Mouse (Mus musculus) spleen, adult 2 months (tissue): ENCODE measurements around the gene Foxn1. TPM values are rescaled to one million over a fixed set of nuclear protein-coding genes. Genes with fewer than 3 reads are reported as not detected.

Experiments
- DNase-seq, 2 experiments: peaks; one replicate each; pipeline versions ENCODE4 v3.0.0 to v3.0.0-alpha.2; 2012 to 2021; ENCODE audit warnings: low spot score in 2 of 2, low read depth in 1 of 2
- H3K27ac ChIP-seq: fragments of 200-500 bp; 2 replicates; pipeline ENCODE4 v1.5.1; 2012; ENCODE audit warnings: low read length, inconsistent platforms; ENCODE audit not compliant: insufficient read depth
- H3K27me3 ChIP-seq: fragments of 200-500 bp; 2 replicates; pipeline ENCODE4 v1.6.1; 2012; ENCODE audit warnings: mild to moderate bottlenecking, moderate library complexity, low read length, inconsistent platforms; ENCODE audit not compliant: control insufficient read depth, insufficient read depth
- H3K36me3 ChIP-seq: fragments of 200-500 bp; 2 replicates; pipeline ENCODE4 v1.6.1; 2012; ENCODE audit warnings: mild to moderate bottlenecking, low read length, inconsistent platforms; ENCODE audit not compliant: control insufficient read depth, insufficient read depth
- H3K4me1 ChIP-seq: fragments of 200-500 bp; 2 replicates; pipeline ENCODE4 v1.6.1; 2011; ENCODE audit warnings: inconsistent platforms; ENCODE audit not compliant: control insufficient read depth, insufficient read depth, insufficient read length
- H3K4me3 ChIP-seq: fragments of 200-500 bp; 2 replicates; pipeline ENCODE4 v1.5.1; 2011; ENCODE audit warnings: mild to moderate bottlenecking, inconsistent platforms; ENCODE audit not compliant: insufficient read depth, insufficient read length; ENCODE audit errors: extremely low read depth
- CTCF ChIP-seq: fragments of 200-500 bp; IDR thresholded peaks from 2 replicates; pipeline ENCODE4 v1.5.1; 2011; ENCODE audit warnings: mild to moderate bottlenecking, inconsistent platforms; ENCODE audit not compliant: insufficient read depth, insufficient read length, insufficient replicate concordance; ENCODE audit errors: extremely low read depth
- POLR2A ChIP-seq: fragments of 200-500 bp; IDR thresholded peaks from 2 replicates; pipeline ENCODE4 v1.6.1; 2011; ENCODE audit warnings: low read depth, low read length, inconsistent platforms
- WGBS: fragments of 180-500 bp; shearing (Covaris S2); methylation state at CpG from one replicate; pipeline ENCODE4 v1.1.7; 2018; 5-methylcytosine and 5-hydroxymethylcytosine counted together
- polyA plus RNA-seq: library from polyadenylated mRNA; depleted of rRNA; stranded (reverse); fragments of >200 nt; gene quantifications from 2 replicates; pipeline ENCODE4 v1.2.3, GENCODE M21; 2012; rRNA removed

The Foxn1 gene
- polyA plus RNA-seq: not detected in 2 replicates

DNA sequence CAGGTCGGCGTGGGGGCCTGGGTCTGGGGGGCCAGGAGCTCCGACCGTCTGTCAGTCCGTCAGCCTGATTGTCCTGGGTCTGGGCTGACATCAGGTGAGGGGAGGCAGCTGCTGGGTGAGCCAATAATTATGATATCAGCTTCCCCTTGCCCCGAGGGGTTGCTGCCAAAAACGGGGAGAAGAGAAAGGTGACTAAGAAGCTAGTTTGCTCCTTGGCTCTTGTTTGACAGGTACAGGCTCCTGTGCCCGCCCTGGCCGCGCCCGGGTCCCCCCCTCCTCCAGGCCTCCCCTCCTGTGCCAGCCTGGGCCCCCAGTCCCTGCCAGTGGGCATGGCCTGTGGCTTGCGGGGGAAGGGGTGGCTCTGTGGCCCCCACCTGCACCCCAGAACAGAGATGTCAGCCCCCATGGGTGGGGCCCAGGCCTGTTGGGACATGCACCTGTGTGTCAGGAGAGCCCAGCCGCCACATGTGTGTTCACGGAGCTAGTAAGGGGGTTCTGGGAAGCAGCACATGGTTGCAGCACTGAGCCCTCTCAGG lies at the start of gene Foxn1:
Gene Foxn1 (minus strand): TSS at position 51 of the 536 bp plus-strand sequence.
- H3K4me1 ChIP-seq: no peaks in the 10 kb centered on the region
- no peaks in the 10 kb centered on the region for H3K27me3 ChIP-seq
- H3K4me3 ChIP-seq: no peak within 1 kb of the TSS
- no peak for TF ChIP-seq CTCF
- TF ChIP-seq POLR2A: no peak
- H3K36me3 ChIP-seq: no peaks in the 10 kb centered on the region
- 86% methylated on average over 14 of the region's 14 CpGs for WGBS
- H3K27ac ChIP-seq: no peak within 1 kb of the TSS
- DNase-seq: no peak

DNA sequence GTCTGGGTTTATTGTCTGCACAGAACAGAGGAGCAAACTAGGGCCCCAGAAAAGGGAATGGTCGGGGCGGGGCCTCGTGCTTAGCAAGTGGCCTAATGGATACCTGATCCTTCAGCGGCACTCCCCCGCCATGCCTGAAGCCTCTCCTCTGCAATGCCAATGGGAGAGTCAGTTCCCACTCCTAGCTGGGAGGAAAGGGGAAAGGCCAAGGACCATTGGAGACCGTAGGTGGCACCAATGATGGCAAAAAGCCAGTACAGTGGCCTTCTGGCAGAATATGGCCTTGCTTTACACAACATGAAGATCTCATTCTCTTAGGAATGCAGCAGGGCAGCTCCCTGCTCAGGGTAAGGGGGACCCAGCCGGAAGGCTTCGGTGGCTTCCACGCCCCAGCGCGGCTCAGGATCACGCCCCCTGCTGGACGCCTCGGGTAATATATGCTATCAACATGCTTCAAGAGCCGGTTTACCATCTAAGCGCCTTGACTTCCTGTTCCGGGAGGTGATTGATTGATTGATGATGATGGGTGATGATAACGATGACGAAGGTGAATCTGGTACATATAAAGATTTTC lies 49.5 kb upstream of the Foxn1 start:
- no peaks in the 10 kb centered on the region for H3K27me3 ChIP-seq
- DNase-seq: peak in 1 of 2 experiments; percentile 9
- WGBS: 24% methylated on average over 19 of the region's 19 CpGs

DNA sequence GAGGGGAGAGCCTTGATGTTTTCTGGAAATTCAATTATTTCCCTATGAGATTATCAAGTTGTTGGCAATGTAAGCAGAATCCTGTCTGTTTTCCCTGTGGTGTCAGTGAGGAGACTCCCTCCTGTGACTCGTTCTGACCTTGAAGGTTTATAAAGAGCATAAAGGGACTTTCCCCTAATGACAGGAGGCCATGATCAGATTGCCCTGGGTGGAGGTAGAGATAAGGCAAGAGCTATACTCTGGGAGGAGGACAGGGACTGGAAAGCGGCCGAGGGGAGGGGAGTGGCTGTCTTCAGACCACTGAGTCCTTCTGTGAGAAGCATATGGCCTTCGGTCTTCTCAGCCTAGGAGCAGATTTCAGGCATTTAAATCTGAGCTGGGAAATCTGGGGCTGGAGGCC lies 47.7 kb upstream of the Foxn1 start:
- TF ChIP-seq CTCF: no peak
- TF ChIP-seq POLR2A: no peak
- WGBS: 76% methylated on average over 4 of the region's 4 CpGs
- Histone ChIP-seq H3K27ac (no peak overlapping the region), H3K4me1 (no peaks in the 10 kb centered on the region), H3K27me3 (no peaks in the 10 kb centered on the region), H3K36me3 (no peaks in the 10 kb centered on the region), H3K4me3 (no peak overlapping the region)
- no peak for DNase-seq

More for the DNA sequence above, 49.5 kb upstream of the Foxn1 start:
- Histone ChIP-seq H3K4me1 (no peaks in the 10 kb centered on the region), H3K4me3 (no peak overlapping the region), H3K36me3 (no peaks in the 10 kb centered on the region), H3K27ac (no peak overlapping the region)
- TF ChIP-seq POLR2A (no peak), CTCF (peak; percentile 35; the same call in 1 of the 2 replicates)

DNA sequence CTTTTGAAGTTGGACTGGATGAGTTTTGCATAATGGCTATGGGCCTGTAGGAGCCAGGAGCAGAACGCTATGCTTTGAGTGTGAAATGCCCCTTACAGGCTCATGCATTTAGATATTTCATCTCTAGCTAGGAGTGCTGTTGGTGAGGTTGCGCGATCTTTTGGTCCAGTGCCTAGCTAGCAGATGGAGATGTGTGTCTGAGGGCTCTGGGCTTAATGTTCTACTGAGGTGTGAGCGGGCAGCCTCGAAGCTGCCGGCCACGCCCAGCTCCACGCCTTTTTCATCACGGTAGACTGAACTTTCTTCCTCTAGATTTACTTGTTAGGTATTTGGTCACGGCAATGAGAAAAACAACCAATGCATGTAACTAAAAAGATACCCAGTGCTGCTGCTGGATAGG lies 44.8 kb upstream of the Foxn1 start:
- DNase-seq: no peak
- Histone ChIP-seq H3K4me3 (no peak overlapping the region), H3K27me3 (no peaks in the 10 kb centered on the region), H3K27ac (no peak overlapping the region), H3K36me3 (no peaks in the 10 kb centered on the region), H3K4me1 (no peaks in the 10 kb centered on the region)
- WGBS: 77% methylated on average over 10 of the region's 10 CpGs
- TF ChIP-seq POLR2A (no peak), CTCF (no peak)

DNA sequence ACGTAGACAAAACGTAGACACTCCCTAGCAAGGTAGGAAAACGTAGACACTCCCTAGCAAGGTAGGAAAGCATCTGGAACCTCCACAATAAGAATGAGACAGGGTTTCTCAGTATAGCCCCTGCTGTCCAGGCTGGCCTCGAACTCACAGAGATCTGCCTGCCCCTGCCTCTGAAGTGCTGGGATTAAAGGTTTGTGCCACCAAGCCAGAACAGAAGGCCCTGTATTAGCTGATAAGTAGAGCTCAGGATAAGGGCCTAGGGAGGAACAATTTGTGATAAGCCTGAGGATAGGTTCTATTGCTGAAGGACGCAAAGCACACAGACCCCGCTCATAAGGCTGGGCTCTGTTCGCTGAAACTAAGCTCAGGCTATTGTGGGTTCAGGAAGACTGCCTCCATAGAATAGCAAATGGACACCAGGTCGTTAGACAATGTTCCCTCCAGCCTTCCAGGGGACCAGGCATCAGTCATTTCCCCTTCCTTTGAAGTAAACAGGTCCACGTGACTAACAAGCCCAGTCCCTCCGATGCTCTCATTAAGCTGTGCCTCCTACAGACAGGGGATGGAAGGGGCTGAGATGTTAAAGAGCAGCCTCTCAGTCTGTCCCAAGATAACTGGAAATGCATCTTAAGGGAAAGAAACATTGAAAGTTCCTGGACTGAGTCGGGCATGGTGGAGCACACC lies 44.0 kb upstream of the Foxn1 start:
- TF ChIP-seq POLR2A (no peak), CTCF (no peak)
- H3K27ac ChIP-seq: no peak overlapping the region
- no peaks in the 10 kb centered on the region for H3K36me3 ChIP-seq
- H3K27me3 ChIP-seq: no peaks in the 10 kb centered on the region
- no peak for DNase-seq
- H3K4me1 ChIP-seq: no peaks in the 10 kb centered on the region
- 67% methylated on average over 11 of the region's 11 CpGs for WGBS
- no peak overlapping the region for H3K4me3 ChIP-seq

DNA sequence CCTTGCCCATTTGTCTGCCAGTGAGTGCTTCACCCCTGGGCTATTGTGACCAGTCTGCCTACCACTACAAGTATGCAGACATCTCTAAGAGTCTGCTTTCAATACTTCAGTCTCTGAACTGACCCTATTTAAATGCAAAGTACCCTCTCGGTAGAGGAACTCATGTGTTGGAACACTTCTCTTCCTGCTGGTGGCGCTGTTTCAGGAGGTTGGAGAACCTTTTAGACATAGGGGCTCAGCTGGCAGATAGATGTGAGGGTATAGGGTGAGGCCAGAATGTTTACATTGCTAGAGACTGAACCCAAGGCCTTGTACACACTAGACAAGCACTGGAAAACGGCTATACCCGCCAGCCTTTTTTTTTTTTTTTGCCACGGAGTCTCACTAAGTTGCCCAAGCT lies 42.0 kb upstream of the Foxn1 start:
- TF ChIP-seq POLR2A (no peak), CTCF (no peak)
- Histone ChIP-seq H3K4me1 (no peaks in the 10 kb centered on the region), H3K4me3 (no peak overlapping the region), H3K27ac (no peak overlapping the region), H3K27me3 (no peaks in the 10 kb centered on the region), H3K36me3 (no peaks in the 10 kb centered on the region)
- DNase-seq: no peak
- 87% methylated on average over 5 of the region's 5 CpGs for WGBS

DNA sequence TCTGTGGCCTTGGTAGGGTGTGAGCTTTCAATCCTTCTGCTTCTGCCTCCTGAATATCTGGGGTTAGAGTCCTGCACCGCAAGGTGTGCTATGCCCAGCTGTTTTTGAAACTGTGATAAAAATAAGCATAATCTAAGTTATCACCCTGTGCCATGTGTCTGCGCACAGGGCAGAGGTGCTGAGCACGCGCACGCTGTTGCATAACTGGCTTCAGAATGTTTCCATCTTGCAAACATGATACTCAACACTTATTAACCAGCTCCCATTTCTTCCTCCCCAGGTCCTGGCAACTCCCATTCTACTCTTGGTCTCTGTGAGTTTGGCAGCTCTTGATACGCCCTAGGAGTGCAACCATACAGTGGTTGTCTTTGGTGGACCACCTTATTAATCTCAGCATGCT lies 41.3 kb upstream of the Foxn1 start:
- H3K27me3 ChIP-seq: no peaks in the 10 kb centered on the region
- no peak for DNase-seq

More for the DNA sequence above, 41.3 kb upstream of the Foxn1 start:
- Histone ChIP-seq H3K4me1 (no peaks in the 10 kb centered on the region), H3K36me3 (no peaks in the 10 kb centered on the region), H3K4me3 (no peak overlapping the region), H3K27ac (no peak overlapping the region)
- TF ChIP-seq CTCF: no peak
- 92% methylated on average over 6 of the region's 6 CpGs for WGBS
